Mouse (Mus musculus) adrenal gland, postnatal 10 days (tissue): Measurements from ENCODE around the gene Srd5a3. TPM values are rescaled to one million over a fixed set of nuclear protein-coding genes. Genes with fewer than 3 reads are reported as not detected.
A peak's percentile ranks its signal among the peaks of the same experiment; 100 is the strongest.

ENCODE experiments used
- DNase-seq: peaks from one replicate; pipeline ENCODE4 v3.0.0; 2021; ENCODE audit warnings: mixed read lengths
- total RNA-seq, 2 experiments: library from RNA; stranded (reverse); gene quantifications; 2 replicates each; pipeline ENCODE4 v1.2.3; 2021

The Srd5a3 gene
- total RNA-seq, 2 experiments from 2014 or later: 24.1 to 26.2 TPM

- DNase-seq: no peak
These were observed 53.0 kb downstream of the Srd5a3 start for GRCm38 (mm10) chr5:76193075-76193474.

- DNase-seq: no peak
These were observed 54.4 kb downstream of the Srd5a3 start for GRCm38 (mm10) chr5:76194377-76194945.

GRCm38 (mm10) chr5:76199346-76199745 is 59.3 kb downstream of the Srd5a3 start:
- peak; percentile 26 for DNase-seq

DNA sequence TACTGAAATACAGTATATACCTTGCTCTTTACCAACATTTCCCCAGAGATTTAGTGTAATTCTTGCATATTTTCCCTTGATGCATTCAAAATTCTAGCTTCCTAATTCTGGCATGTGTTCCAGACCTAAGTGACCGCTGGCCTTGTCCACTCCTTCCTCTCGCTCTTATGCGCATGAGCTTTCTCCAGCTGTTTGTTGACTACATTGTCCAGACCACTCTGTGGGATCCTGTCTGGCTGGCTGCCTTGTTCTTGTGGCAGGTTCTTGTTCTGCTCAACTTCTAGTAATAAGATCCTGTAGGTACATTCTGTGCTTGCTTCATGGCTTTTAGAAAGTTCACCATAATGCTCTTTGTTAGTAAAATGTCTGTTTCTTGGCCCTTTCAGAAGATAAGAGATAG is 63.1 kb downstream of the Srd5a3 start:
- no peak for DNase-seq

Other genes with a start within 250 kb of the Srd5a3 start
- gene Kdr, start 161.8 kb upstream of the Srd5a3 start, total RNA-seq: 100 to 1,000 TPM in 1 of 2 experiments, 10 to 100 TPM in 1; 93.4 to 107 TPM
- gene Tmem165, start 43.6 kb downstream of the Srd5a3 start, total RNA-seq: 10 to 100 TPM; 44.3 to 46.1 TPM
- gene Clock, start 164.5 kb downstream of the Srd5a3 start, total RNA-seq: 10 to 100 TPM; 35.7 to 36.8 TPM
- not detected for gene Pdcl2, start 190.9 kb downstream of the Srd5a3 start, total RNA-seq
- gene Nmu, start 223.5 kb downstream of the Srd5a3 start, total RNA-seq: not detected